Mouse (Mus musculus) gastrocnemius, adult 18-20 months (tissue): ENCODE data around the gene Wdr73. TPM values are rescaled to one million over a fixed set of nuclear protein-coding genes. Genes with fewer than 3 reads are reported as not detected.

Experiments
- DNase-seq: peaks from one replicate; pipeline ENCODE4 v3.0.0; 2021; ENCODE audit warnings: low spot score
- total RNA-seq, 2 experiments: library from RNA; stranded (reverse); gene quantifications; 2 replicates each; pipeline ENCODE4 v1.2.3; 2021

Gene Wdr73
- total RNA-seq, 2 experiments from 2014 or later = 3.1 to 3.3 TPM

DNA sequence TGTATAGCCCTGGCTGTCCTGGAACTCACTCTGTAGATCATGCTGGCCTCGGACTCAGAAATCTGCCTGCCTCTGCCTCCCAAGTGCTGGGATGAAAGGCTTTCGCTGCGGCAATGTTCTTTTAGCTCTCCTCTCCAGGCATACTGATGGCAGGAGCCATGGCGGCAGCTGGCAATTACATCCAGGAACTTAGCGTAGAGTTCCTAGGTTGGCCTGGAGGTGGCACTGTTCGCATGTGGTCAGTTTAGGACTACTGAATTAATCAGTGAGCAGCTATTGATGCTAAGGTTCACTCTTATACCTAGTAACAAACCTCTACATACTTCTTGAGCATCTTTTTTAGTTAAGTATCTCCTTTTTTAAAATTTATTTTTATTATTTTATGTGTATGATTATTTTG, 43.9 kb downstream of the Wdr73 start:
- DNase-seq = peak; percentile 81

GRCm38 (mm10) chr7:80855316-80855715, 45.8 kb downstream of the Wdr73 start:
- DNase-seq = no peak

DNA sequence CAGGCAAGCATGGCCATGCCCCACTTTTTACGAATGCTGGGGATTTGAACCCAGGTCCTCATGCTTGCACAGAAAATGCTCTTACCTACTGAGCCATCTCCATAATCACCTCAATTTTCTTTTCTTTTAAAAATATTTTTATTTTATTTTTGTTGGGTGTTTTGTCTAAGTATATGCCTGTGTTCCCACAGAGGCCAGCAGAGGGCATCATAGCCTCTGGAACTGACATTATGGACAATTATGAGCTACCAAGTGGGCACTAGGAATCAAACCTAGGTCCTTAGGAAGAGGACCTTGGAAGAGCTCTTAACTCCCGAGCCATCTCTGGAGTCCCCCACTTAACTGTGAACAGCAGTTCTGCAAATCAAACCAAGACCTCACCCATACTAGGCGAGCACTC, 47.9 kb downstream of the Wdr73 start:
- DNase-seq = no peak

- DNase-seq = no peak
Measured at GRCm38 (mm10) chr7:80850520-80850919, 50.5 kb downstream of the Wdr73 start.

- peak; percentile 53 for DNase-seq
Measured at GRCm38 (mm10) chr7:80849710-80850109, 51.4 kb downstream of the Wdr73 start.

- no peak for DNase-seq
Measured at GRCm38 (mm10) chr7:80849267-80849666, 51.8 kb downstream of the Wdr73 start.

- no peak for DNase-seq
Measured at GRCm38 (mm10) chr7:80846709-80847108, 54.4 kb downstream of the Wdr73 start.

DNA sequence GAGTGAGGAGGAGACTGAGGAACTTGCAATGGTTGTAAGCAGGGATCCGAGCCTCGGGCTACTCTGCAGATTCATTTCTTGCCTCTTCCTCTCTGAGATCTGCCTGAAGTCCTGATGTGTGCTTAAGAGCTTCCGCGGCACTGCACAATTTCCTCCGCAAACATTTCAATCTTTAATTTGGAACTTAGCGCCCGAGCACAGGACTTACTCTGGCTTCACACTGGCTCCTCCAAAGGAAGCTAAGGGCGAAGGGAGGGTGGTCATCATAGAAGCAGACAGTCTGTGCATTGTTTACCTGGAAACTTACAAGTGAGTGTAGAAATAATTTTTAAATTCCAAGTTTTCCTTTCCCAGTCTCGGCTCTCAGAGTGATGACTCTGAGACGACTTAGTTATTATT, 54.8 kb downstream of the Wdr73 start:
- DNase-seq = no peak

DNA sequence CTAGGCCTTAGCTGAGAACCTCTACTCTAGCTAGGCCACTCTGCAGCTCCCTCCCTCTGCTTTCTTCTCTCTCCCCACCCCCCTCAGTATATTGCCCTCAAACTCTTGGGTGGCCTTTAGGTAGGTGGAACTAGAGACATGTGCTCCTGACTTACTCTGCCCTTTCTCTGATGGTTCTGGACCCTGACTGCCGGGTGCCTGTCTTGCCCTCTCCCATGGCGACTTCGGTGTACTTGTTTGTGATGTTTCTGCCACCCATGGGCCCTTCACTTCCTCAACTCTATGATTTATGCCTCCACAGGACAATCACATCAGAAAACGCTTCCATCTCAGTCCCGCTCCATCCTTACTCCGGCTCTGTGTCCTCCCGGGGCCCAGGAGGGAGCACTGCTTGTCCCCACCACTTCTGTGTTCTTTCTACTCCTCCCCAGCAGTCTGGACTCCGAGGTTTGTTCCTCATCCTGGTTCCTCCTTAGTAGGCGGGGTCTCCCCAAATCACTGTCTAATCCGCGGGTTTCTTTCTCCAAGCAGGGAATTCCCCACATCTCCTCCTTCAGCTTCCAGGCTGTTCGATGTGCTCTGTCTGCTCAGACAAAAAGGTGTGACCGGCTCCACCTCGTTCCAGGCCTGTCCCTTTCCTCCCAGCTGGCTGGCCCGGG, 55.3 kb downstream of the Wdr73 start:
- peak; percentile 32 for DNase-seq

DNA sequence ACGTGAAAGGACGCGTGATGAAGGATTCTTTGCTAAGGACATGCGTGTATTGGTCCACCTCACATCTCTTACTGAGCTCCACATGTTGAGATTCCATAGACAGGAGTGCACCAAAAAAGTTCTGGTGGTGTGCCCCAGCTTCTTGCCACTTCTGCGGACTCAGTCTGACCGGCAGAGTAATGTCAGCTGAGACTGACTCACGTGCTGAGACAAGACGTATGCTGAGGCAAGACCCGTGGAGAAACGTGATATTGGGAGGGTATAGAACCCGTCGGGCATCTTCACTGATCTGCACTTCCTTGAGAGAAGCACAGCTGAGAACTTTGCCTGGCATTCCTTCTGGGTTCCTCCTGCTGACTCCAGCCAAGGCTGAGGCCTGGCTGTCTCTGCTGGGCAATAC, 56.4 kb downstream of the Wdr73 start:
- DNase-seq = no peak

GRCm38 (mm10) chr7:80843910-80844640, 57.0 kb downstream of the Wdr73 start:
- no peak for DNase-seq

- no peak for DNase-seq
Measured at GRCm38 (mm10) chr7:80843176-80843575, 57.9 kb downstream of the Wdr73 start.

GRCm38 (mm10) chr7:80842132-80842531, 58.9 kb downstream of the Wdr73 start:
- no peak for DNase-seq

GRCm38 (mm10) chr7:80840937-80841336, 60.1 kb downstream of the Wdr73 start:
- no peak for DNase-seq

Other genes with a start within 250 kb of the Wdr73 start
- gene Crtc3, start 212.4 kb downstream of the Wdr73 start, total RNA-seq = 10 to 100 TPM; 12.5 to 13.1 TPM
- 10 to 100 TPM; 12.1 to 16.8 TPM for gene Iqgap1, start 75.3 kb downstream of the Wdr73 start, total RNA-seq
- 1 to 10 TPM; 1.5 to 2.1 TPM for gene Zscan2, start 40.3 kb downstream of the Wdr73 start, total RNA-seq
- 10 to 100 TPM in 1 of 2 experiments, 1 to 10 TPM in 1; 3.8 to 10.7 TPM for gene Nmb, start 3.8 kb upstream of the Wdr73 start, total RNA-seq
- gene Sec11a, start 46.5 kb upstream of the Wdr73 start, total RNA-seq = 10 to 100 TPM; 25.1 to 29.4 TPM
- 10 to 100 TPM; 15.2 to 15.5 TPM for gene Zfp592, start 92.4 kb upstream of the Wdr73 start, total RNA-seq
- 100 to 1,000 TPM; 286 to 347 TPM for gene Alpk3, start 156.3 kb upstream of the Wdr73 start, total RNA-seq
- gene Slc28a1, start 213.5 kb upstream of the Wdr73 start, total RNA-seq = under 1 TPM; 0.25 to 0.40 TPM